ENCODE assay signal across 8 mouse cellular contexts in the genomic region with DNA sequence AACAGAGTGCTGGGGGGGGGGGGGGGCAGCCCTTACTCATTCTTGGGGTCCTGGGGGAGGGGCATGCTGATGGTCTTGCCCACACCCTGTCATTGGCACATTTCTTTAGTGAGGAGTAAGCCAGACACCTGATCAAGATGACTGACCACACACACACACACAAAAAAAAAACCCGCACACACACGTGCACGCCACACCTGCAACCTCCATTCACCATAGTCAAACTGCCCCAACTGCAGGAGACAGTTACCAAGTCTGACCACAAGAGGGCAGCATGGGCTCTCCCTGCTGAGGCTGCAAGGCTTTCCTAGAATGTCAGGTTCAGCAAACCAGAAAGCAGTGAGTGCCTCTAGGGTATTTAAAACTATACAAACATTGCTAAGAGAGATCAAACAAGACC. TPM values are rescaled to one million over a fixed set of nuclear protein-coding genes. Genes with fewer than 3 reads are reported as not detected.
A peak's percentile ranks its signal among the peaks of the same experiment; 100 is the strongest.
DNase-seq lines count a peak whose midpoint lies in the region; ATAC-seq and TF ChIP-seq lines count a peak whose summit lies in the region.

No protein-coding gene starts in this region.

- no peak overlapping the region for H3K27ac ChIP-seq in heart, embryonic 15.5 days
- no peak overlapping the region for H3K27ac ChIP-seq in heart, embryonic 12.5 days (ENCODE audit: poor library complexity, severe bottlenecking)
- H3K27ac ChIP-seq in bone marrow, adult 2 months (ENCODE audit: control insufficient read depth, insufficient read depth, low read depth, low read length, poor library complexity) = no peak overlapping the region
- no peak overlapping the region for H3K27ac ChIP-seq in embryonic facial prominence, embryonic 14.5 days (replicated peaks; ENCODE audit: low read depth, low read length)
- H3K27ac ChIP-seq in midbrain, embryonic 16.5 days (ENCODE audit: low read length) = no peak overlapping the region

- no peak overlapping the region for H3K9ac ChIP-seq in heart, embryonic 15.5 days
- no peak overlapping the region for H3K9ac ChIP-seq in heart, embryonic 12.5 days
- H3K9ac ChIP-seq in embryonic facial prominence, embryonic 14.5 days (ENCODE audit: low read depth, low read length) = no peak overlapping the region
- no peak overlapping the region for H3K9ac ChIP-seq in midbrain, embryonic 16.5 days (ENCODE audit: low read depth, low read length)

- DNase-seq in embryonic facial prominence, embryonic 14.5 days (ENCODE audit: low spot score) = peak; percentile 81
- DNase-seq in hindlimb bud, embryonic 11.5 days (ENCODE audit: extremely low spot score, low read depth, low spot score) = peak; percentile 63
- DNase-seq in left cerebral cortex, postnatal 36 days (ENCODE audit: low spot score in 2 of 2) = peak; percentile 66 to 77
- DNase-seq in splenic B cell, adult 2 months (ENCODE audit: low read depth, low spot score) = peak; percentile 68

- peaks cover 3% of the 10 kb centered on the region; the same call in 1 of the 2 replicates for H3K36me3 ChIP-seq in heart, embryonic 15.5 days
- peaks cover 67% of the 10 kb centered on the region for H3K36me3 ChIP-seq in heart, embryonic 12.5 days
- H3K36me3 ChIP-seq in embryonic facial prominence, embryonic 14.5 days (ENCODE audit: control insufficient read depth, insufficient read depth, low read length) = no peaks in the 10 kb centered on the region
- no peaks in the 10 kb centered on the region for H3K36me3 ChIP-seq in midbrain, embryonic 16.5 days (ENCODE audit: control insufficient read depth, insufficient read depth, low read length)
- no peaks in the 10 kb centered on the region for H3K36me3 ChIP-seq in splenic B cell, adult 2 months (ENCODE audit: control insufficient read depth, insufficient read depth, low read length, poor library complexity, severe bottlenecking)

- no peaks in the 10 kb centered on the region for H3K9me3 ChIP-seq in heart, embryonic 15.5 days (replicated peaks)
- no peaks in the 10 kb centered on the region for H3K9me3 ChIP-seq in heart, embryonic 12.5 days (replicated peaks)
- no peaks in the 10 kb centered on the region for H3K9me3 ChIP-seq in embryonic facial prominence, embryonic 14.5 days (ENCODE audit: control insufficient read depth, low read length)
- no peaks in the 10 kb centered on the region for H3K9me3 ChIP-seq in midbrain, embryonic 16.5 days (replicated peaks; ENCODE audit: control insufficient read depth, low read length, poor library complexity, severe bottlenecking)

- H3K4me3 ChIP-seq in heart, embryonic 15.5 days = no peak overlapping the region
- H3K4me3 ChIP-seq in heart, embryonic 12.5 days = no peak overlapping the region
- no peak overlapping the region for H3K4me3 ChIP-seq in bone marrow, adult 2 months (replicated peaks; ENCODE audit: control insufficient read depth, low read depth, low read length)
- no peak overlapping the region for H3K4me3 ChIP-seq in embryonic facial prominence, embryonic 14.5 days (ENCODE audit: low read depth, low read length)
- H3K4me3 ChIP-seq in midbrain, embryonic 16.5 days (ENCODE audit: low read depth, low read length) = no peak overlapping the region

- no peak for TF ChIP-seq POLR2A in bone marrow, adult 2 months (IDR thresholded peaks at IDR 0.05; ENCODE audit: borderline replicate concordance, control insufficient read depth, low read depth, low read length)

- H3K27me3 ChIP-seq in heart, embryonic 15.5 days = no peaks in the 10 kb centered on the region
- H3K27me3 ChIP-seq in heart, embryonic 12.5 days (replicated peaks) = no peaks in the 10 kb centered on the region
- no peaks in the 10 kb centered on the region for H3K27me3 ChIP-seq in embryonic facial prominence, embryonic 14.5 days (replicated peaks; ENCODE audit: control insufficient read depth, insufficient read depth, low read length)
- H3K27me3 ChIP-seq in midbrain, embryonic 16.5 days (ENCODE audit: control insufficient read depth, insufficient read depth, low read depth, low read length) = no peaks in the 10 kb centered on the region
- H3K27me3 ChIP-seq in splenic B cell, adult 2 months (ENCODE audit: control insufficient read depth, insufficient read depth, low read length, poor library complexity, severe bottlenecking) = no peaks in the 10 kb centered on the region

- ATAC-seq in heart, embryonic 15.5 days (replicated peaks; ENCODE audit: insufficient number of reproducible peaks, insufficient read depth, low FRiP score, low read depth) = 0 out of 2 replicates have a peak, but pooled peaks have one; percentile 15
- ATAC-seq in heart, embryonic 12.5 days (ENCODE audit: insufficient number of reproducible peaks, low FRiP score) = no peak
- peak; percentile 42; the same call in 1 of the 2 replicates for ATAC-seq in embryonic facial prominence, embryonic 14.5 days (ENCODE audit: low read depth)
- peak; percentile 33; the same call in 1 of the 2 replicates for ATAC-seq in midbrain, embryonic 16.5 days

- intact Hi-C loops in left cerebral cortex, postnatal 36 days (cut with DNase I) = loop anchor here (1.0 to 2.0 kb wide), 2 partner anchors 46 to 170 kb away; no protein-coding TSS in a partner anchor

- H3K4me2 ChIP-seq in heart, embryonic 15.5 days = no peak overlapping the region
- H3K4me2 ChIP-seq in heart, embryonic 12.5 days = no peak overlapping the region
- H3K4me2 ChIP-seq in embryonic facial prominence, embryonic 14.5 days (ENCODE audit: low read depth, low read length) = no peak overlapping the region
- H3K4me2 ChIP-seq in midbrain, embryonic 16.5 days (ENCODE audit: low read length) = no peak overlapping the region

- TF ChIP-seq CTCF in bone marrow, adult 2 months (IDR thresholded peaks at IDR 0.05; ENCODE audit: control insufficient read depth, insufficient read depth, low read length) = peak; percentile 90

- WGBS in heart, embryonic 15.5 days = 22% methylated on average over 3 of the region's 3 CpGs
- WGBS in heart, embryonic 12.5 days = 40% methylated on average over 3 of the region's 3 CpGs
- WGBS in bone marrow, adult 2 months = 8% methylated on average over 3 of the region's 3 CpGs
- WGBS in embryonic facial prominence, embryonic 14.5 days = 11% methylated on average over 3 of the region's 3 CpGs
- WGBS in midbrain, embryonic 16.5 days = 22% methylated on average over 3 of the region's 3 CpGs

- peaks cover 5% of the 10 kb centered on the region; the same call in 1 of the 2 replicates for H3K4me1 ChIP-seq in heart, embryonic 15.5 days (replicated peaks)
- 0 out of 2 replicates have a peak, but pooled peaks cover 3% of the 10 kb centered on the region for H3K4me1 ChIP-seq in heart, embryonic 12.5 days (replicated peaks)
- no peaks in the 10 kb centered on the region for H3K4me1 ChIP-seq in bone marrow, adult 2 months (ENCODE audit: control insufficient read depth, insufficient read depth, low read length)
- H3K4me1 ChIP-seq in embryonic facial prominence, embryonic 14.5 days (ENCODE audit: control insufficient read depth, insufficient read depth, low read length) = no peaks in the 10 kb centered on the region
- H3K4me1 ChIP-seq in midbrain, embryonic 16.5 days (ENCODE audit: control insufficient read depth, insufficient read depth, low read length) = no peaks in the 10 kb centered on the region

RNA-seq across cellular contexts. Expression of a gene that starts 50.4 kb away (rescaled TPM):
- polyA plus RNA-seq in heart, embryonic 15.5 days (2015; fragmentation: Nextera tagmentation; extraction: Ambion mirVana) = 9.6 and 15.0 TPM in 2 replicates
- 12.9 and 15.4 TPM in 2 replicates for polyA plus RNA-seq in heart, embryonic 12.5 days (2016; fragmentation: Nextera tagmentation; extraction: Ambion mirVana)
- 8.2 and 9.7 TPM in 2 replicates for polyA plus RNA-seq in bone marrow, adult 2 months (2011; ENCODE audit: insufficient read depth, insufficient read length, low replicate concordance, missing spikeins)
- polyA plus RNA-seq in embryonic facial prominence, embryonic 14.5 days (2014; fragmentation: Nextera tagmentation; extraction: Ambion mirVana) = 27.8 and 31.8 TPM in 2 replicates
- total RNA-seq in left cerebral cortex, postnatal 36 days (2021) = 10 to 100 TPM; 22.1 to 23.0 TPM
- polyA plus RNA-seq in midbrain, embryonic 16.5 days (2015; fragmentation: Nextera tagmentation; extraction: Ambion mirVana) = 44.2 and 44.4 TPM in 2 replicates
